Mouse (Mus musculus) left cerebral cortex, adult 2 months (tissue): Measurements from ENCODE around the gene Itpr1. TPM values are rescaled to one million over a fixed set of nuclear protein-coding genes. Genes with fewer than 3 reads are reported as not detected.

Experiments used
- DNase-seq, 2 experiments: peaks; one replicate each; pipeline ENCODE4 v3.0.0; 2021 to 2022; ENCODE audit warnings: low spot score in 2 of 2, mixed read lengths in 1 of 2; ENCODE audit errors: extremely low spot score in 1 of 2
- H3K27ac ChIP-seq: fragments of 200-600 bp; 2 replicates; pipeline ENCODE4 v1.8.1; 2022
- H3K4me3 ChIP-seq: fragments of 200-600 bp; 2 replicates; pipeline ENCODE4 v1.8.1; 2022
- CTCF ChIP-seq: fragments of 200-600 bp; IDR thresholded peaks from 2 replicates; pipeline ENCODE4 v1.8.1; 2022; ENCODE audit warnings: antibody characterized with exemption, mild to moderate bottlenecking, moderate library complexity
- intact Hi-C: fragments of 180-260 bp; cut with DNase I; formaldehyde crosslinking; loops from one replicate; pipeline ENCODE4 v1.15.1; 2025
- total RNA-seq, 2 experiments: library from RNA; stranded (reverse); gene quantifications; 2 replicates each; pipeline ENCODE4 v1.2.3; 2021

The Itpr1 gene
- total RNA-seq, 2 experiments from 2014 or later = 459 to 480 TPM

- Histone ChIP-seq H3K4me3 (no peak overlapping the region), H3K27ac (no peak overlapping the region)
- DNase-seq = no peak
- no peak for TF ChIP-seq CTCF
- intact Hi-C loops = no loop called here
Observed at GRCm38 (mm10) chr6:108519327-108519726, 306.4 kb downstream of the Itpr1 start.

- DNase-seq = no peak
- no peak for TF ChIP-seq CTCF
- Histone ChIP-seq H3K27ac (no peak overlapping the region), H3K4me3 (no peak overlapping the region)
- intact Hi-C loops = no loop called here
Observed at GRCm38 (mm10) chr6:108523956-108524616, 311.2 kb downstream of the Itpr1 start.

- TF ChIP-seq CTCF = no peak
- Histone ChIP-seq H3K27ac (no peak overlapping the region), H3K4me3 (no peak overlapping the region)
- intact Hi-C loops = no loop called here
- DNase-seq = no peak
Observed at GRCm38 (mm10) chr6:108524617-108525010, 311.7 kb downstream of the Itpr1 start.

GRCm38 (mm10) chr6:108527560-108527959 lies 314.7 kb downstream of the Itpr1 start:
- TF ChIP-seq CTCF = no peak
- Histone ChIP-seq H3K27ac (no peak overlapping the region), H3K4me3 (no peak overlapping the region)
- DNase-seq = no peak
- intact Hi-C loops = no loop called here

- intact Hi-C loops = no loop called here
- no peak for DNase-seq
- TF ChIP-seq CTCF = no peak
- no peak overlapping the region for H3K4me3 ChIP-seq
- H3K27ac ChIP-seq = no peak overlapping the region
Observed at GRCm38 (mm10) chr6:108527993-108528392, 315.1 kb downstream of the Itpr1 start.

- no peak for TF ChIP-seq CTCF
- intact Hi-C loops = no loop called here
- no peak for DNase-seq
Observed at GRCm38 (mm10) chr6:108529150-108529549, 316.3 kb downstream of the Itpr1 start.

GRCm38 (mm10) chr6:108530781-108531323 lies 318.0 kb downstream of the Itpr1 start:
- intact Hi-C loops = no loop called here
- H3K4me3 ChIP-seq = no peak overlapping the region
- H3K27ac ChIP-seq = no peak overlapping the region
- DNase-seq = no peak
- no peak for TF ChIP-seq CTCF

More at GRCm38 (mm10) chr6:108529150-108529549, 316.3 kb downstream of the Itpr1 start:
- Histone ChIP-seq H3K4me3 (no peak overlapping the region), H3K27ac (no peak overlapping the region)

GRCm38 (mm10) chr6:108531324-108532311 lies 318.7 kb downstream of the Itpr1 start:
- intact Hi-C loops = no loop called here
- TF ChIP-seq CTCF = no peak
- DNase-seq = no peak
- Histone ChIP-seq H3K27ac (no peak overlapping the region), H3K4me3 (no peak overlapping the region)

GRCm38 (mm10) chr6:108532486-108533179 lies 319.7 kb downstream of the Itpr1 start:
- Histone ChIP-seq H3K4me3 (no peak overlapping the region), H3K27ac (no peak overlapping the region)
- no peak for TF ChIP-seq CTCF
- no peak for DNase-seq
- intact Hi-C loops = no loop called here

- no peak for DNase-seq
- Histone ChIP-seq H3K4me3 (no peak overlapping the region), H3K27ac (no peak overlapping the region)
- TF ChIP-seq CTCF = no peak
- intact Hi-C loops = no loop called here
Observed at GRCm38 (mm10) chr6:108534139-108534538, 321.2 kb downstream of the Itpr1 start.

- TF ChIP-seq CTCF = no peak
- Histone ChIP-seq H3K27ac (no peak overlapping the region), H3K4me3 (no peak overlapping the region)
- intact Hi-C loops = no loop called here
- DNase-seq = no peak
Observed at GRCm38 (mm10) chr6:108534596-108534995, 321.7 kb downstream of the Itpr1 start.
